Mouse (Mus musculus) urinary bladder, postnatal 36 days (tissue): ENCODE data around the gene Soga1.

ENCODE experiments used
- DNase-seq, 2 experiments: peaks; one replicate each; pipeline ENCODE4 v3.0.0; 2022; ENCODE audit warnings: low spot score in 2 of 2, mixed read lengths in 1 of 2

Soga1 gene

DNA sequence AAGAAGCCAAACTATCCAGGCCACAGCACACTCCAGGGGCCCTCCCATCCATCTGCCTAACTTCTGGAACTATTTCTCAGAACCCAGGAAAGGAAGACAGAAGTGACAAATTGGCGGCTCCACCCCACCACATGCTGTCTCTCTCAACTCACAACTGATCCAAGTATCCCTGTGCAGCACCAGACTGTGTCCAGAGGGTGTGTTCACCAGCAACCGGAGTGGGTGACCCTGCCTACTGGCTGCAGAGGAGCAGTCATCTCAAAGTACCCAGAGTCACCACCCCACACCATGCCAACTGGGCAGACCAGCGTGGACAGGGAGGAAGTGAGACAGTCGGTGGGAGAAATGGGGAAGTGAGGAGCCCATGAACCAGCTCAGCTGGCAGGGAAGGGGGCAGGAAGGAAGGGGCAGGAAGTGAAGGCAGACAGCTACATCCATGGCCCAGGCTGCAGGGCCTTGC lies 15.8 kb downstream of the Soga1 start:
- DNase-seq: no peak

DNA sequence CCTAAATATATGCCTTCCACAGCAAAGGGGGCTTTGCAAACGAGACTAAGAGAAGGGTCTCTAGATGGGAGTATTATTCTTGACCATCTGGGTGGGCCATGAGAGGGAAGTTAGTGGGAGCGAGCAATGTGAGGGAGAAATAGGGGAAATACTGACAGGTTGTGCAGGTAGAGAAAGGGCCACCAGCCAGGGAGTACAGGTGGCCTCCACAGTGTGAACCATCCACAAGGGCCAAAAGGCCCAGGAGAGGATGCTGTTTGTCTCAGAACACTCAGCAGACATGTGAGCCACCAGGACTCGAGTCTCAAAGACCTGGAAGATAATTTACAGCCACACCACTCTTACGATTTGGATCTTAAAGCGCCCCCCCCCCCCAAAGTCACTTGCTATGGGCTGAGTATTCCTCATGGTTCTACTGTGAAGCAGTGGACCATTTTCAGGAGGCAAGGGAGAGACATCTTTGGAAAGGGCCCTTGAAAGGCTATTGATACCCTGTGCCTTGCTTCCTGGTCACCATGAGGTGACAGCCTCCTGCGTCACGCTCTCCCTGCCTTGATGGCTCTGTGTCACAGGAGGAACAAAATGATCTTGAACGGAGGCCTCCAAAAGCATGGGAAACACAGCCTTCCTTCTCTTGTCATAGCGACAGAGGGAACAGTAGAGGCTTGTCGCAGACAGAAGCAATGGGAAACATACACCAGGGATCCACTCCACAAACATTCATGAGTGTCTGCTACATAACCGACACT lies 18.3 kb downstream of the Soga1 start:
- DNase-seq: no peak

DNA sequence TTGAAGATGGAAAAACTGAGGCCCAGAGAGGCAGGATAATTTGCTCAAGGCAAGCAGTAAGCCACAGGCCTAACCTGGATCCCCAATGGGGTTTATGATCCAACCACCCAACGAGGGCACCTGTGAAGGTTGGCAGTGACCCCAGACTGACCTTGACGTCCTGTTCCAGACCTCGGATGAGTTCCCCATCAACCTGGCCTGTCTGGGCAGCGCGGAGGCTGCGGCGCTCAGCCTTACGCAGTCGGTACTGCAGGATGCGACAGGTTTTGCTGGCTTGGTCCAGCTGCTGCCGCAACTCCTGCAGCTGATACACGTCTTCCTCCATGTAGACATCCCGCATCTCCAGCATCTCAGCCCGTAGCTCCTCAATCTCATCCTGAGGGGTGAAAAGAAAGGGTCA lies 19.0 kb downstream of the Soga1 start:
- no peak for DNase-seq

DNA sequence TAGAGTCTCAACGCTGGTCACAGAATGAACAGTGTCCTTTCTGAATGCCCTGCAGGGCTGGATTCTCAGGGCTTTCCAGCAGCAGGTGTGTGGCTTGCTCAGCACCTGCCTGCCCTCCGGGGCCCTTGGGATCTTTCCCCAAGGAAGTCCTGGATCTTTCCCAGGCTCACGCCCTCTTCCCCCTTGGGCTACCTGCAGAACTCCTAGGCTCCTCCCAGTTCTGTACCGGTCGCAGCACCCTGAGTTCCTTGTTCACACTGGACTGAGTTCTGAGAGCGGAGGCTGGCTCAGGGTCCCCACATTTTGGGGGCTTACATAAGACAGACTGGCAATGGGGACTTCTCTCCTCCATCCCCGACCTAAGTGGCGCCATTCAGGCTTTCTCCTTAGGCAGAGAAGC lies 19.9 kb downstream of the Soga1 start:
- no peak for DNase-seq

DNA sequence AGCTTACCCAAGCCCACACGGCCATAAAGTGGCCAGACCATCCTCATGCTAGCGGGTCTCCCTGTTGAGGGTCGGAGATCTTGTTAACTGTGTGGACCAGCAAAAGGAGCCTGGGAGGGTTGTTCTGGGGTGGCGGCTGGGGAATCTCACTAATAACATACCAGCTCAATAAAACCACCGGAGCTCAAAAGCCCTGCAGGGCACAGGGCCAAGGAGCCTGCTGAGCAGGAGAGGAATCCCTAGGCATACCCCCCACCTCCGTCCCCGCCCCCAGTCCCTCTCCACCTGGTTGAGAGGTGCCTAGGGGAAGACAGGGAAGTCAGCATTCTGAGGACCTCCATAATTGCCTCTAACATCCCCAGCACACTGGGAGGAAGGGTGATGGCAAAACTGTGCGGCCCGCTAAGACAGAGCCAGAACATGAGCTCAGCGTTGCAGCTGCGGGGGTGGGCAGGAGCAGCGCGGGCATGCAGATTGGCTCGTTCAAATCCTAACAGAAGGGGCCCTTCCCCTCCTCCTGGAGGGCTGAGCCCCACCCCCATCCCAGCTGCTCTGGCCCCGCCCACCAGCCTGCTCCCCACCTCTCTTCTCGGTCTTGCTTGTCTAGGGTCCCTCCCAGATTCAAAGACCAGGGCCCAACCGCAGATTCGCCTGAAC lies 20.6 kb downstream of the Soga1 start:
- DNase-seq: peak in 1 of 2 experiments; percentile 62

DNA sequence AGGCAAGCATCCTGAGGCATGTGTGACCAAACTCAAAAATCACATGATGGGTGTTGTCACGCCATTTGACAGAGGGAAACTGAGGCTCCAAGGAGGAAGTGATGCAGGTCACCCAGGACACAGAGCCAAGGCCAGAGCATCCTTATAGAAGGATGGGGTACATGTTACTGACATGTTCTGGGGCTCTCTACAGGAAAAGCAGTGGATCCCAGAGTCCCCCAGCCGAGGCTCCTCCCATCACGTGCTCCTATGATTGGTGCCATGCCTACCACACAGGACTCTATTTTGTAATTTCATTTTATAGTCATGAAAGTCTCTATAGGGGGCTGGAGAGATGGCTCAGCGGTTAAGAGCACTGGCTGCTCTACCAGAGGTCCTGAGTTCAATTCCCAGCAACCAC lies 21.3 kb downstream of the Soga1 start:
- DNase-seq: no peak

DNA sequence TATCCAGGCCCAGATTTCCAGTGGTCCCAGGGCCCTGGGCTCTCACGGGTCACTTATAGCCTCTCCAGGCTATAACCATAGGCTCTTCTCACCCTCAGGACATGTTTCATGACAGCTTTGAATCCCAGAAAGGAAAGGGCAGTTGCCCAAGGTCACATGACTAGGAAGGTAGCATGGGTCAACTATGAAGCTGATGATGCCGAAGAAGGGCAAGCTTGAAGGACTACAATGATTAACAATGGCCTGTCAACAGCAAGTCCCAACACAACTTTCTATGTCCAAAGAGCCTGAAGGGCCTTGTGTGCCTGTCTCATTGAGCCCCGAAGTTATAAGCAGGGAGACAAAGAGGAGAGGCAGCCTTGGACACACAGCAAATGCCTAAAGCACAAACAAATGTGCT lies 21.9 kb downstream of the Soga1 start:
- DNase-seq: no peak

DNA sequence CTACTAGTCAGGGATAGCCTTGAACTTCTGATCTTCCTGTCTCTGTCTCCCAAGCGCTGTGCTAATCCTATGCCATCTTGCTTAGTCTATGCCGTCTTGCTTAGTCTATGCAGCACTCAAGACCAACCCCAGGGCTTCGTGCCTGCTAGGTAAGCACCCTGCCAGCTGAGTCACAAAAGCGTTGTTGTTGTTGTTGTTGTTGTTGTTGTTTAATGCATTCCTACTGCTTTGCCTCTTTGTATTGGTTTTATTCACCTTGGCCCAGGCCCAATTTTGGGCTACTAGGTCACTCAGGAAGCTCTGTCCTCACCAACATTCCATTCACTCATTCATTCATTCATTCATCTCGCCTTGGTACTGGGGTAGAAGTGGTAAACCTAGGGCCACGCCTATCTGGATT lies 23.3 kb downstream of the Soga1 start:
- no peak for DNase-seq

DNA sequence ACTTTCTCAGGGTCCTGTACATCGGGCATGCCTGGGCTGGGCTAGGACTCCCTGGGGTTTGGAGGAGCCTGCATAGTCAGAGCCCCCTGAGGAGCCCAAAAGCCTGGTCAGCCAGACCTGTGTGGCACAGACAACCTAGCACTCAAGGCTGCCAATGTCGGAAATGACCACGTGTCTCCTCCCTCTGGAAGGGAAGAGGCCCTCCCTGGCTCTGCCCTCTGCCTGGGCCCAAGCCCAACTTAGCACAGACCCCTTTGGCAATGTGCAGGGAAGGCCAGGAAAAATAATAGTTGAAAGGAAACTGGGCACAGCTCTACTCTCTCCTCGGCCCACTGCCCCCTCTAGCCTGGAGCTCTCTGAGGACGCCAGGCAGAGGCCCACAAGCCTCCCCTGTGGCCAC lies 24.2 kb downstream of the Soga1 start:
- no peak for DNase-seq

DNA sequence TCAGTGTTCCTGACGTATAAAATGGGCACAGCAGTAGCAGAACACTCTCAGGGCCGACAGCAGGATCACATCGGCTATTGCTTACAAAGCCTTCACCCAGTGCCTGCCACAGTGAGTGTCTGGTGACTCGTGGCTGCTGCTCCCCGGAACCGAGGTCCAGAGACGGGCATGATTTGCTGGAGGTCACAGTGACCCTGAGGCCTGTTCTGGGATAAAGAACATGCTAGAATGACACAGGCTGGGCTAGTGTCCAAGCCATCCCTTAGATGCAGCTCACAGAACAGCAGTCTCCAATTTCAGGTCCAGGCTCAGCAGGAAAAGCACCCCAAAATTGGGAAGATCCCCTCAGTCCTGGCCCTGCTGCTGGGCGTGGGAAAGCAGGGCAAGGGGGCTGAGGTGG lies 24.8 kb downstream of the Soga1 start:
- DNase-seq: no peak

DNA sequence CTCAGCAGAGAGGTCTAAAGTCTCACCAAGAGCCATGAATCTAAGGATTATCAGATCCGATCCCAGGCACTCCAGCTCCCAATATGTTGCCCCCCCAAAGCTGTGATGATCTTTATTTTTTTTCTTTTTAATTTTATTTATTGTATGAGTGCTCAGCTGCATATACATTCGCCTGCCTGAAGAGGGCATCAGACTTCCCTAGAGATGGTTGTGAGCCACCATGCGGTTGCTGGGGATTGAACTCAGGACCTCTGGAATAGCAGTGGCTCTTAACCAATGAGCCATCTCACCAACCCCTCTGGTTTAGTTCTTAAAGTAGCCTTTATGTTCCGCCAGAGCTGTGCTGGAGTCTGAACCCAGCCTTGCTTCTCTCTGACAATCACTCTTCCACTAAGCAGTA lies 25.3 kb downstream of the Soga1 start:
- no peak for DNase-seq

DNA sequence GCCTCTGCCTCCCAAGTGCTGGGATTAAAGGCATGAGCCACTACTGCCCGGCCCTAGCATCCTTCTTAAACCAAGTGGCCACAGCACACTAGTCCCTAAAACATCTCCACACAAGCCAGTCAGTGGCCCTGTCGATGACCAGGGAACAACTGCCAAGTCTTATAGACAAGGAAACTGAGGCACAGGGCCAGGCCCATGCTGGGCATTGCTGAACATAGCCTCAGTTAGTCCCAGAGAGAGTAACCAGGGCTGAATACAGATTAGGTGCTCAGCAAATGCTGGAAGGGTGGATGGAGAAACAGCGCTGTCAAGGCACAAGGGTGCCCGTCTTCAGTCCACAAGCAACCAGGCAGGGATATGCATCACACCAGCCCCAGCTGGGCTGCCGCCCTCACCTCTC lies 25.9 kb downstream of the Soga1 start:
- DNase-seq: no peak

DNA sequence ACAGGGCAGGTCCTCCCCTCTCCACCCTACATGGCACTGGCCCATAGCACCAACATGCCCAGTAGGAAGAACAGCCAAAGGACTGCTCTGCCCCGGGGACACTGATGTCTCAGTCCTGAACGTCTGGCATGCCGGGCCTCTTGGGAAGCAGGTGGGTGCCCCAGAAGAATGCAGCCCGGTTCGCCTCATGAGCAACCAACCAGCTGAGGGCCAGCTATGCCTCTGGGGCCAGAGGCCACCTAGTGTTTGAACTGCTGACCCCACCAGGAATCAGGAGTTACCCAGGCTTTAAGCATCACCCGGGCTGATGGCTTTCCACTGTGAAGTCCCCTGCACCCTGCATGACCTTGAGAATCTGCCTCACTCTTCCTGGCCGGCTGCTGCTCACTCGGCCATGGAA lies 26.6 kb downstream of the Soga1 start:
- DNase-seq: no peak

DNA sequence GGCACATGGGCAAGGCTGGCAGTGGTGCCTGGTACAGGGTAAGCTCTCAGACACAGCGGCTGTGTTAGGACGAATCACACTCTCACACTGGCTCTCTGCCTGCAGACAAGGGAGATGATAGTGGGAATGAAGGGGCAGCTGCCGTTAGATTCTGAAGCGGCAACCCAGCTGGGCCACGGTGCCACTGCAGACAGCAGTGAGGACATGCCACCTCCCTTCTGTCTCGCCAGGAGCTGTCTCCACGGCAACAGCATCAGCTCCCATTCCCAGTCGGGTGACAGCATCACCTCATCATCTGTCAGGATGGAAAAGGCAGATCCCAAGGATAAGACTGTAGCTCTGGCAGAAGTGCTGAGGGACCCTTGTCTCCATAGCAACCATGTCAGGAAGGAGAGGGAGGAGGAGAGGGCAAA lies 29.2 kb downstream of the Soga1 start:
- no peak for DNase-seq

DNA sequence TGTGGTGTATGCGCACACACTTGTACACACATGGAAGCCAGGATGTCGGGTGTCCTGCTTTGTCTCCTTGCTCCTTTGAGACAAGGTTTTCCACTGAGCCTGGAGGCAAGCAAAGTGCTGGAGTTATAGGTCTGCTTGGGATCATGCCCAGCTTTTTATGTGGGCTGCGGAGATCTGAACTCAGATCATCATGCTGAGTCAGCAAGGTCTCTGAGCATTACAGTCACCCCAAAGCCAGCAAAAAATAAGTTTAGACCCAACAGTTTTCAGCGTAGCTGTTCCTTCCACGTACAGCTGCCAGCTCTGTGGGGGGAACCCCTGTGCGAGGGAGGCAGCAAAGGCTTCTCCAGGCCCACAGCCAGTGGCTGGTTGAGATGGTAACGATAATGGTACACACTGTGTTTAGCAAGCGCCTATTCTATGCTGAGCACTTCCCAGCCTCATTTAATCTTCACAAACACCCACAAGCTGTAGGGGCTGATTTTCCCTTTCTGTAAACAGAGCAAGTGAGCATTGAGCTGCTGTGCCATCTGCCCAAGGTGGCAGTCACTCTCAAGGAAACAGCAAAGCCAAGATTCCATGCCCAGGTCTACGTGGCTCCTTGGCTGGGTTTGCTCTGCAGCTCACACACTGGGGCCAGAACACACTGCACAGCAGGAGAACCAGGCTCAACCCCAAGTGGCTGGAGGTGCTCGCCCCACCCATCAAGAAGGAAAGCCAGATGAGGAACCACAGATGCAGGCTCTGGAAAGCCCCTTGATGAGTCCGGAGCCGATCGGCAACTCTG lies 30.5 kb downstream of the Soga1 start:
- DNase-seq: no peak

DNA sequence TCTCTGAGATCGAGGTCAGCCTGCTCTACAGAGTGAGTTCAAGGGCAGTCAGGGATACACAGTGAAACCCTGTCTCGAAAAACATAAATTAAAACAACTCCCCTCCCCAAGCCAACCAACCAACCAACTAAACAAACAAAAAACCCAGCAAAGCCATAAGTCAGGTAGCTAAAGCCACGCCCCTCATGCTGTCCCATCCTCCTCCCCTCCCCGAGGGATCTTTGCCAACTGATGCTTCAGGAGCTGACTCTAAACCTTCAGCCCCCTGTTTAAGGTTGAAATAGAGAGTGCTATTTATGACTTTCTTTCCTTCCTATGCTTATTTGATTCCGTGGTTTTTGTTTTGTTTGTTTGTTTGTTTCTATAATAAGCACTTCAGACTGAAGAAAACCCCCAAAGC lies 32.1 kb downstream of the Soga1 start:
- no peak for DNase-seq

DNA sequence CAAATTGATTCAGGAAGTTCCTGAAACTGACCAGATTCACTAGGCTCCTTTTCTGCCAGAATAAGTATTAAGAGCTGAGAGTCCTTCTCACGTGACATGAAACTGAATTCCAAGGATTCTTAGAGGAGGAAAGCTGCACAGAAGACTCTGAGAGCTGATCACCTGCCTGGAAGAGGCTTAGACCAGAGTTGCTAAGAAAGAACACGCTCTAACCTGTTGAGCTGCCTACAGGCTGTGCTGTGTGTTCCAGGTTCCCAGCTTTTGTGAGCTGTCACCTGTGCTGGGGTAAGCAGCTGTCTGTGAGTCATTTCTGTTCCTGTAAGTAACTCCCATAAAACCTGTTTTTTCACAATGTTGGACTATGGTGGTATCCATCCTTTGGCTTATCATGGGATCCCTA lies 33.1 kb downstream of the Soga1 start:
- no peak for DNase-seq

DNA sequence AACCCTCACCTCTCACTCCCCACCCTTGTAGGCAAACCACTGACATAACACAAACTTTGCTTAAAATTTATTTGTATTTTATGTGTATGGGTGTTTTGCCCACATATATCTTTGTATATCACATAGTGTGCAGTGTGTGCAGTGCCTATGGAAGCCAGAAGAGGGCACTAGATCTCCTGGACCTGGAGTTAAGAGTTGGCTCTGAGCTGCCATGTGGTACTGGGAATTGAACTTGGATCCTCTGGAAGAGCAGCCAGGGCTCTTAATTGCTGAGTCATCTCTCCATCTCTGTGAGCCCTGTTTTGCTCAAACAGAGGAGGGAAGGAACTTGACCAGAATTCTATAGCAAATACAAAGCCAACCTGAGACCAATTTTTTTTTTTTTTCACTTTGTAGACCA lies 35.1 kb downstream of the Soga1 start:
- no peak for DNase-seq

DNA sequence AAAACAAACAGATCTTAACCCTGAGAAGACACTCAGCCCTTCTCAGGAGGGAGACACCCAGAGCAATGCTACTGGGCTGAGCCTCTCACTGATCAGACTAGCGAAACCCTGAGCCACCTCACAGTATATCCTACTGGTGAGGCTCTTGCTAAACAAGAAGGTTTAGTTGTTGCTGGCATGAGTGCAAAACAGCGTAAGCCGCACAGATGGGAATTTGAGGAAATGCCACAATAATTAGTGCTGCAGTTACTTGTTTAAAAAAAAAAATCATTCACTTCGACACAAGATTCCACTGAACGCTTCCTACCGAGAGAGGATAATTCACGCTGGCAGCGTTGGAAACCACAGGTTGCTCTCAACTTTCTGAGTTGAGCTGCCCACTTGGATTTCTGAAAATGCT lies 35.5 kb downstream of the Soga1 start:
- DNase-seq: no peak

DNA sequence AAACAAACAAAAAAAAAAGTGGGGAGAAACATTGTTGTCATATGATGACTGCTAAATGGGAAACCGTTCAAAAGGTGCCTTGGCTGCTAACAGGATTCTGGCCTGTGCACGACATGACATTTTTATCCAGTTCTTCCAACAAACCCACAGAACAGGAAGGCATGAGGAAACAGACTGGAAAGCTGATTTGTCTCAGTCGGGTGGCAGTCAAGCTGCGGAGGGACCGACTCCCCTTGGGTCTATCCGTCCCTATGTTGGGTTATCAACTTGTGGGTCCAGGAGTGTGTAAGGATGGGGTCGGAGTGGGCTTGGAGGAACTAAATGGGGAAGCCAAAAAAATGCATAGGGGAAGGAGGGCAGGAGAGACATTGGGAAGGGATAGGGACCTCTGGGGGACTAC lies 37.6 kb downstream of the Soga1 start:
- DNase-seq: no peak

DNA sequence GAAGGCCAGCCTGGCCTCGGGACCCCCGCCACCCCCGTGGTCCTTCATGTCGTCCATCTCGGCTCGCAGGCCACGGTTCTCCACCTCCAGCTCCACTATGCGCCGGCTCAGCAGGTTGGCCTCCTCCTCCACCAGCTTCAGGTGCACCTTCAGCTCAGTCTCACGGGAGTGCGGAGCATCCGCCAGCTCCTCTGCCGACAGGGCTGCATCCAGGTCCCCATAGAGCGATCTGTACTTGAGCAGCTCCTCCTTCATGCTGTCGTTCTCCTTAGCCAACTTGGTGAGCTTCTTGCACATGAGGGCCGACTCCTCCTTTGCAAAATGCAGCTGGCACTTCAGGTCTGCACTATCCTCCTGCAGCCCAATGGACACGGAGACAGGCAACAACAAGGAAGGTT lies 38.4 kb downstream of the Soga1 start:
- no peak for DNase-seq

DNA sequence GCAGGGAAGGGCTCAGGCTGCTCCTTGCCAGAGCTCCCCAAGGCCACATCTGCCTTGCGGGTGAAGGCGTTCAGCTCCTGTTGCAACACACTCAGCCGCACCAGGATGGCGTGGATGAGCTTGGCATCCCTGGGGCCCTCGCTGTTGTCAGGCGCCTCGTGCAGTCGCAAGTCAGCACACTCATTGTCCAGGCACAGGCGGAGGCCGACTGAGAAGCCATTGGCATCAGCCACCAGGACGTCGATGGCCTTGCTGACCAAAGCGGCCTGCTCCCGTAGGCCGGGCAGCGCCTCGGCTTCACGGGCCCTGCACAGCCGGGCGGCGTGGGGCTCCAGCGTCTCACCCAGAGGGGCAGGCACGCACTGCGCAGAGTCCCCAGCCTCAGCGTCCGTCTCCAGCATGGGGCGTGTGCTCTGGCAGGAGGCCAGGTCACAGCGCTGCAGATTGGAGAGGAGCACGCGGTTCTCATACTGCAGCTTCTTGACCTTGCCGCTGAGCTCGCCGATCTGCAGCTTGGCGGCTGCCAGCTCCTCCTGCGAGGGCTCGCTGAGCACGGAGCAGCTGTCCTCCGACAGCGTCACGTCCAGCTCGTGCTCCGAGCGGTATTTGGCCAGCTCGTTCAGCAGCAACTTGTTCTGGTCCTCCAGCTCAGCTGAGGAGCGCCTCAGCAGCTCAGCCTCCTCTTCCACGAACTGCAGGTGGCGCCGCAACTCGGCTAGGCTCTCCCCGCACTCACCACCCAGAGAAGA lies 39.0 kb downstream of the Soga1 start:
- DNase-seq: no peak
